Comparison of ENCODE assay signal across 9 mouse cellular contexts in the genomic region with DNA sequence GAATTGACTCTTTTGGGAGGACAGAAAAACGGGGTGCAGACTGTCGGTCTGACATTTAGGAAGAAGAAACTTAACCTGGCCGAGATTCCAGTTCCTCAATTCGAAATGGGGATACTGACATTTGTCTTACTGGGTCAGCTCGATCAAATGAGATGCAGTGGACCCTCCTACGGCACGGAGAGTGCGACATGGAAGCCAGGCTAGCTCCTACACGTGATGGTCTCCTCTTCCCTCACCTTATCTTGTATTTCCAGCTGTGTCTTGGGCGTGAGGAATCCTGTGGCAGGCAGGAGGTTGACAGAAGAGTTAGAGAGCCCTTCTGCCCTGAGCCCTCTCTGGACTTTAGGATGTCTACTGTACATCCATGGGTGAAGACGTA. TPM values are rescaled to one million over a fixed set of nuclear protein-coding genes. Genes with fewer than 3 reads are reported as not detected.
DNase-seq lines count a peak whose midpoint lies in the region; ATAC-seq and TF ChIP-seq lines count a peak whose summit lies in the region.
"Had no signal": no experiment of that assay in that cellular context is flagged by ENCODE, and none has a peak within 500 bp of the region (broad histone marks: within the 10 kb centered on the region; RNA-seq: fewer than 3 reads in every experiment).

No protein-coding gene starts in this region.

- peaks cover 17% of the 10 kb centered on the region for H3K4me1 ChIP-seq in forebrain, embryonic 10.5 days
- H3K4me1 ChIP-seq in forebrain, postnatal 0 days (ENCODE audit: insufficient read depth), result no peaks in the 10 kb centered on the region
- 0 out of 2 replicates have a peak, but pooled peaks cover 2% of the 10 kb centered on the region for H3K4me1 ChIP-seq in lung, adult 2 months (ENCODE audit: control insufficient read depth, insufficient read depth, low read length)

- no peak for TF ChIP-seq CTCF in forebrain, postnatal 0 days (IDR thresholded peaks at IDR 0.05; ENCODE audit: low read depth)
- TF ChIP-seq CTCF in lung, adult 2 months (IDR thresholded peaks at IDR 0.05; ENCODE audit: insufficient read depth, low read length), result no peak

- H3ac ChIP-seq in myocyte (ENCODE audit: control insufficient read depth, insufficient read length), result no peak overlapping the region

- no peaks in the 10 kb centered on the region for H3K79me2 ChIP-seq in myocyte (ENCODE audit: control insufficient read depth, insufficient read depth)

- peaks cover 3% of the 10 kb centered on the region for H3K36me3 ChIP-seq in forebrain, embryonic 10.5 days (replicated peaks)
- H3K36me3 ChIP-seq in forebrain, postnatal 0 days (ENCODE audit: insufficient read depth), result peaks cover 1% of the 10 kb centered on the region
- H3K36me3 ChIP-seq in myocyte (ENCODE audit: control insufficient read depth, insufficient read depth), result peaks cover 3% of the 10 kb centered on the region

- no peaks in the 10 kb centered on the region for H3K27me3 ChIP-seq in forebrain, embryonic 10.5 days (ENCODE audit: poor library complexity, severe bottlenecking)
- H3K27me3 ChIP-seq in forebrain, postnatal 0 days (ENCODE audit: insufficient read depth, low read length), result no peaks in the 10 kb centered on the region
- H3K27me3 ChIP-seq in myocyte (ENCODE audit: control insufficient read depth, insufficient read depth, insufficient read length), result no peaks in the 10 kb centered on the region

- no peak overlapping the region for H3K4me3 ChIP-seq in forebrain, embryonic 10.5 days
- no peak overlapping the region for H3K4me3 ChIP-seq in forebrain, postnatal 0 days (ENCODE audit: low read depth, low read length)
- peak overlapping the region; percentile 6 for H3K4me3 ChIP-seq in lung, adult 2 months (replicated peaks; ENCODE audit: extremely low read depth, low read depth, low read length)
- peak overlapping the region; percentile 18 for H3K4me3 ChIP-seq in myocyte

- TF ChIP-seq POLR2A in lung, adult 2 months (IDR thresholded peaks at IDR 0.05; ENCODE audit: borderline replicate concordance, extremely low read depth, low read depth, low read length), result no peak
- TF ChIP-seq POLR2A in myocyte (IDR thresholded peaks at IDR 0.05; ENCODE audit: insufficient read length, low read depth), result no peak

- no peaks in the 10 kb centered on the region for H3K9me3 ChIP-seq in forebrain, embryonic 10.5 days
- no peaks in the 10 kb centered on the region for H3K9me3 ChIP-seq in forebrain, postnatal 0 days (ENCODE audit: low read length)

- 83% methylated on average over 11 of the region's 11 CpGs for WGBS in forebrain, embryonic 10.5 days
- WGBS in forebrain, postnatal 0 days, result 85% methylated on average over 11 of the region's 11 CpGs
- 66% methylated on average over 11 of the region's 11 CpGs for WGBS in lung, adult 2 months

- no peak for ATAC-seq in forebrain, postnatal 0 days
- ATAC-seq in erythroblast, adult 5-6 weeks (replicated peaks; ENCODE audit: low FRiP score, poor library complexity, severe bottlenecking), result peak; percentile 73

- DNase-seq in forebrain, embryonic 10.5 days (ENCODE audit: extremely low spot score, low spot score), result no peak
- DNase-seq in forebrain, postnatal 0 days, result no peak
- no peak for DNase-seq in lung, adult 2 months
- no peak for DNase-seq in lung, adult 18-20 months
- DNase-seq in frontal cortex, postnatal 25 days (ENCODE audit: low spot score in 2 of 2), result no peak
- DNase-seq in right cerebral cortex, postnatal 14 days, result no peak

- H3K27ac ChIP-seq in forebrain, embryonic 10.5 days, result peak overlapping the region; percentile 65
- no peak overlapping the region for H3K27ac ChIP-seq in forebrain, postnatal 0 days (ENCODE audit: low read depth, low read length)

- no peak overlapping the region for H3K9ac ChIP-seq in forebrain, postnatal 0 days

- H3K4me2 ChIP-seq in forebrain, postnatal 0 days (ENCODE audit: low read depth), result no peak overlapping the region
- peak overlapping the region; percentile 92 for H3K4me2 ChIP-seq in myocyte (ENCODE audit: low read depth)

TF ChIP-seq in myocyte, 11 proteins besides CTCF, POLR2A, EP300 and RAD21:
- no peak for TF ChIP-seq USF1 (IDR thresholded peaks at IDR 0.05; ENCODE audit: low read depth)

RNA-seq across cellular contexts. Expression of a gene that starts 10.3 kb away (rescaled TPM):
- polyA plus RNA-seq in forebrain, embryonic 10.5 days (2016; fragmentation: Nextera tagmentation; extraction: Ambion mirVana), result 11.0 and 11.1 TPM in 2 replicates
- total RNA-seq in forebrain, postnatal 0 days (2014; rRNA removed), result 119 and 199 TPM in 2 replicates
- polyA plus RNA-seq in forebrain, postnatal 0 days (2015; fragmentation: Nextera tagmentation; extraction: Ambion mirVana), result 10.5 and 20.1 TPM in 2 replicates
- polyA plus RNA-seq in lung, adult 2 months (2012; rRNA removed), result 5.8 TPM in 2 replicates
- total RNA-seq in erythroblast, adult 5-6 weeks (2015; ENCODE audit: low replicate concordance), result 4.2 and 5.4 TPM in 2 replicates
- 5.4 and 16.6 TPM in 2 replicates for total RNA-seq in erythroblast, adult 5-6 weeks (2017; ENCODE audit: low replicate concordance)
- 0.04 TPM for polyA plus RNA-seq in myocyte (2012; fragmentation: generic; extraction: Trizol)

RNA-seq across cellular contexts. Expression of a gene that starts 12.7 kb away (rescaled TPM):
- polyA plus RNA-seq in forebrain, embryonic 10.5 days (2016; fragmentation: Nextera tagmentation; extraction: Ambion mirVana), result 153 and 160 TPM in 2 replicates
- total RNA-seq in forebrain, postnatal 0 days (2014; rRNA removed), result 64.9 and 78.5 TPM in 2 replicates
- 141 and 159 TPM in 2 replicates for polyA plus RNA-seq in forebrain, postnatal 0 days (2015; fragmentation: Nextera tagmentation; extraction: Ambion mirVana)
- polyA plus RNA-seq in lung, adult 2 months (2012; rRNA removed), result 44.7 and 73.4 TPM in 2 replicates
- 133 and 166 TPM in 2 replicates for total RNA-seq in erythroblast, adult 5-6 weeks (2015; ENCODE audit: low replicate concordance)
- 103 and 121 TPM in 2 replicates for total RNA-seq in erythroblast, adult 5-6 weeks (2017; ENCODE audit: low replicate concordance)
- 159 TPM for polyA plus RNA-seq in myocyte (2012; fragmentation: generic; extraction: Trizol)

RNA-seq across cellular contexts. Expression of a gene that starts 43.3 kb away (rescaled TPM):
- polyA plus RNA-seq in forebrain, embryonic 10.5 days (2016; fragmentation: Nextera tagmentation; extraction: Ambion mirVana), result 4.5 and 5.1 TPM in 2 replicates
- total RNA-seq in forebrain, postnatal 0 days (2014; rRNA removed), result 0.33 and 0.46 TPM in 2 replicates
- 0.21 TPM in 1 of 2 replicates, not detected in the other for polyA plus RNA-seq in forebrain, postnatal 0 days (2015; fragmentation: Nextera tagmentation; extraction: Ambion mirVana)
- 0.11 and 0.60 TPM in 2 replicates for polyA plus RNA-seq in lung, adult 2 months (2012; rRNA removed)
- 1,764 and 1,778 TPM in 2 replicates for total RNA-seq in erythroblast, adult 5-6 weeks (2015; ENCODE audit: low replicate concordance)
- total RNA-seq in erythroblast, adult 5-6 weeks (2017; ENCODE audit: low replicate concordance), result 605 and 1,001 TPM in 2 replicates
- not detected for polyA plus RNA-seq in myocyte (2012; fragmentation: generic; extraction: Trizol)
- total RNA-seq: adrenal gland, adult 8-10 months had no signal

Comparison
In these comparisons a context has a peak if more than half of its experiments do, and no peak if none do; other contexts are left out.
1. H3K4me3 ChIP-seq: peak in lung, adult 2 months (single experiment) and myocyte (single experiment); none in forebrain, embryonic 10.5 days (single experiment) and forebrain, postnatal 0 days (single experiment).